Comparison of ENCODE assay signal across 9 mouse cellular contexts in genomic region chr12:84617663-84618062, GRCm38 (mm10). TPM values are rescaled to one million over a fixed set of nuclear protein-coding genes. Genes with fewer than 3 reads are reported as not detected.
A peak's percentile ranks its signal among the peaks of the same experiment; 100 is the strongest.
DNase-seq lines count a peak whose midpoint lies in the region; ATAC-seq and TF ChIP-seq lines count a peak whose summit lies in the region.
"Had no signal": no experiment of that assay in that cellular context is flagged by ENCODE, and none has a peak within 500 bp of the region (broad histone marks: within the 10 kb centered on the region; RNA-seq: fewer than 3 reads in every experiment).

No protein-coding gene starts in this region.

- H3K27me3 ChIP-seq in cerebellum, adult 2 months (ENCODE audit: control insufficient read depth, insufficient read depth, low read length): no peaks in the 10 kb centered on the region
- no peaks in the 10 kb centered on the region for H3K27me3 ChIP-seq in forebrain, embryonic 12.5 days
- peaks cover 7% of the 10 kb centered on the region; the same call in 1 of the 2 replicates for H3K27me3 ChIP-seq in kidney, embryonic 15.5 days
- H3K27me3 ChIP-seq: Patski had no signal

- H3K4me3 ChIP-seq in cerebellum, adult 2 months (replicated peaks; ENCODE audit: insufficient read depth, low read depth, low read length): peak overlapping the region; percentile 85
- H3K4me3 ChIP-seq in forebrain, embryonic 12.5 days (replicated peaks): peak overlapping the region; percentile 62
- peak overlapping the region; percentile 69 for H3K4me3 ChIP-seq in kidney, embryonic 15.5 days (replicated peaks)
- peak overlapping the region; percentile 73 for H3K4me3 ChIP-seq in macrophage (ENCODE audit: inconsistent target)

- no peaks in the 10 kb centered on the region for H3K36me3 ChIP-seq in forebrain, embryonic 12.5 days (replicated peaks)
- H3K36me3 ChIP-seq in kidney, embryonic 15.5 days: no peaks in the 10 kb centered on the region
- H3K36me3 ChIP-seq in macrophage (ENCODE audit: inconsistent target): no peaks in the 10 kb centered on the region

- no peak for TF ChIP-seq POLR2A in cerebellum, adult 2 months (IDR thresholded peaks at IDR 0.05; ENCODE audit: borderline replicate concordance, insufficient read depth, low read length)

- peak overlapping the region; percentile 62 for H3K4me2 ChIP-seq in forebrain, embryonic 12.5 days
- H3K4me2 ChIP-seq in kidney, embryonic 15.5 days: peak overlapping the region; percentile 75

- DNase-seq in cerebellum, adult 2 months: peak in 1 of 2 experiments; percentile 38
- peak; percentile 66 for DNase-seq in NIH3T3 (ENCODE audit: low read depth)
- no peak for DNase-seq in B cell, adult 2 months
- DNase-seq in gastrocnemius, postnatal 10 days: no peak

- no peaks in the 10 kb centered on the region for H3K9me3 ChIP-seq in forebrain, embryonic 12.5 days
- H3K9me3 ChIP-seq in kidney, embryonic 15.5 days (replicated peaks): no peaks in the 10 kb centered on the region

- TF ChIP-seq CTCF in cerebellum, adult 2 months (IDR thresholded peaks at IDR 0.05; ENCODE audit: borderline replicate concordance, insufficient read depth, low read depth, low read length): no peak

- H3K27ac ChIP-seq in cerebellum, adult 2 months (ENCODE audit: insufficient read depth, low read length): no peak overlapping the region
- no peak overlapping the region for H3K27ac ChIP-seq in forebrain, embryonic 12.5 days
- no peak overlapping the region for H3K27ac ChIP-seq in kidney, embryonic 15.5 days
- peak overlapping the region; percentile 42 for H3K27ac ChIP-seq in macrophage

- H3K4me1 ChIP-seq in cerebellum, adult 2 months (ENCODE audit: control insufficient read depth, insufficient read depth, low read length): no peaks in the 10 kb centered on the region
- peaks cover 9% of the 10 kb centered on the region for H3K4me1 ChIP-seq in forebrain, embryonic 12.5 days
- H3K4me1 ChIP-seq in kidney, embryonic 15.5 days: peaks cover 19% of the 10 kb centered on the region; the same call in 1 of the 2 replicates

- H3K79me2 ChIP-seq in macrophage (ENCODE audit: inconsistent target): peaks cover 5% of the 10 kb centered on the region; the same call in 1 of the 2 replicates

- no peak for ATAC-seq in cerebellum, adult (ENCODE audit: insufficient number of reproducible peaks, low FRiP score, low TSS enrichment)
- peak; percentile 52 for ATAC-seq in forebrain, embryonic 12.5 days (ENCODE audit: low FRiP score)
- ATAC-seq in kidney, embryonic 15.5 days (replicated peaks; ENCODE audit: low FRiP score): peak; percentile 60; the same call in 1 of the 2 replicates

- peak overlapping the region; percentile 50 for H3K9ac ChIP-seq in forebrain, embryonic 12.5 days
- H3K9ac ChIP-seq in kidney, embryonic 15.5 days: peak overlapping the region; percentile 51

- WGBS in cerebellum, adult 2 months: 2% methylated on average over 10 of the region's 10 CpGs
- 4% methylated on average over 10 of the region's 10 CpGs for WGBS in forebrain, embryonic 12.5 days
- WGBS in kidney, embryonic 15.5 days: 6% methylated on average over 10 of the region's 10 CpGs
- 3% methylated on average over 10 of the region's 10 CpGs for WGBS in macrophage (ENCODE audit: missing documents)

RNA-seq across cellular contexts. Expression of gene Abcd4, which starts 0.5 kb away (rescaled TPM):
- polyA plus RNA-seq in cerebellum, adult 2 months (2012; rRNA removed): 33.5 and 35.2 TPM in 2 replicates
- polyA plus RNA-seq in forebrain, embryonic 12.5 days (2016; fragmentation: Nextera tagmentation; extraction: Ambion mirVana): 14.3 and 14.4 TPM in 2 replicates
- polyA plus RNA-seq in kidney, embryonic 15.5 days (2015; fragmentation: Nextera tagmentation; extraction: Ambion mirVana): 17.1 and 19.9 TPM in 2 replicates
- total RNA-seq in macrophage (2018; cell fraction: chromatin; rRNA removed): 10 to 100 TPM in 24 of 26 experiments, 1 to 10 TPM in 2; 8.1 to 53.4 (median 25.2) TPM
- total RNA-seq in macrophage (2018; cell fraction: cytosol; rRNA removed): 10 to 100 TPM in 1 of 26 experiments, 1 to 10 TPM in 25; 3.9 to 11.0 (median 7.5) TPM
- total RNA-seq in macrophage (2018; cell fraction: nucleus; rRNA removed): 10 to 100 TPM in 19 of 26 experiments, 1 to 10 TPM in 7; 4.6 to 32.0 (median 14.8) TPM
- polyA plus RNA-seq in macrophage (2018): 5.1 to 7.7 TPM (median 7.7 TPM) in 3 replicates
- total RNA-seq in gastrocnemius, postnatal 10 days (2021): 1 to 10 TPM; 4.4 to 5.2 TPM

RNA-seq across cellular contexts. Expression of gene Vrtn, which starts 23.2 kb away (rescaled TPM):
- polyA plus RNA-seq in cerebellum, adult 2 months (2012; rRNA removed): not detected in 2 replicates
- polyA plus RNA-seq in forebrain, embryonic 12.5 days (2016; fragmentation: Nextera tagmentation; extraction: Ambion mirVana): not detected in 2 replicates
- polyA plus RNA-seq in kidney, embryonic 15.5 days (2015; fragmentation: Nextera tagmentation; extraction: Ambion mirVana): not detected in 2 replicates
- not detected for total RNA-seq in macrophage (2018; cell fraction: chromatin; rRNA removed)
- not detected for total RNA-seq in macrophage (2018; cell fraction: cytosol; rRNA removed)
- total RNA-seq in macrophage (2018; cell fraction: nucleus; rRNA removed): not detected
- not detected in 3 replicates for polyA plus RNA-seq in macrophage (2018)
- total RNA-seq in gastrocnemius, postnatal 10 days (2021): not detected
- polyA plus RNA-seq: Patski had no signal

RNA-seq across cellular contexts. Expression of gene Vsx2, which starts 48.1 kb away (rescaled TPM):
- 1.6 and 2.2 TPM in 2 replicates for polyA plus RNA-seq in cerebellum, adult 2 months (2012; rRNA removed)
- polyA plus RNA-seq in forebrain, embryonic 12.5 days (2016; fragmentation: Nextera tagmentation; extraction: Ambion mirVana): 0.08 and 0.37 TPM in 2 replicates
- not detected in 2 replicates for polyA plus RNA-seq in kidney, embryonic 15.5 days (2015; fragmentation: Nextera tagmentation; extraction: Ambion mirVana)
- not detected for total RNA-seq in macrophage (2018; cell fraction: chromatin; rRNA removed)
- not detected for total RNA-seq in macrophage (2018; cell fraction: cytosol; rRNA removed)
- not detected for total RNA-seq in macrophage (2018; cell fraction: nucleus; rRNA removed)
- polyA plus RNA-seq in macrophage (2018): not detected in 3 replicates
- under 1 TPM in 1 of 2 experiments, not detected in 1; 0.07 TPM for total RNA-seq in gastrocnemius, postnatal 10 days (2021)
- polyA plus RNA-seq: Patski had no signal
